Mouse (Mus musculus) intestine, postnatal 0 days (tissue): ENCODE measurements around the gene Galntl5. TPM values are rescaled to one million over a fixed set of nuclear protein-coding genes. Genes with fewer than 3 reads are reported as not detected.
"Not testable (repeated sequence)": the region's sequence is repeated elsewhere in the genome, so short reads cannot be mapped to it uniquely, and the experiment has no call there.

ENCODE experiments used
- ATAC-seq: fragments of 200-750 bp; cut with Nextera tagmentation; 2 replicates; pipeline ENCODE4 v1.8.0; 2017; ENCODE audit warnings: mild to moderate bottlenecking, moderate TSS enrichment, moderate library complexity
- H3K27ac ChIP-seq: fragments of 300-500 bp; sonication (generic); 2 replicates; pipeline ENCODE4 v1.5.1; 2014; ENCODE audit warnings: mild to moderate bottlenecking, low read depth, low read length, moderate library complexity
- H3K27me3 ChIP-seq: fragments of 300-500 bp; sonication (generic); replicated peaks from 2 replicates; pipeline ENCODE4 v1.6.1; 2014; ENCODE audit warnings: low read length, mixed read lengths; ENCODE audit not compliant: control insufficient read depth, insufficient read depth
- H3K36me3 ChIP-seq: fragments of 300-500 bp; sonication (generic); 2 replicates; pipeline ENCODE4 v1.6.1; 2014; ENCODE audit warnings: mild to moderate bottlenecking, moderate library complexity; ENCODE audit not compliant: control insufficient read depth, insufficient read depth
- H3K4me1 ChIP-seq: fragments of 300-500 bp; sonication (generic); replicated peaks from 2 replicates; pipeline ENCODE4 v1.6.1; 2014; ENCODE audit warnings: antibody characterized with exemption, low read length, mixed read lengths; ENCODE audit not compliant: control insufficient read depth, insufficient read depth
- H3K4me2 ChIP-seq: fragments of 300-500 bp; sonication (generic); replicated peaks from 2 replicates; pipeline ENCODE4 v1.6.1; 2014; ENCODE audit warnings: low read depth, mild to moderate bottlenecking, moderate library complexity
- H3K4me3 ChIP-seq: fragments of 300-500 bp; sonication (generic); 2 replicates; pipeline ENCODE4 v1.5.1; 2014; ENCODE audit warnings: low read depth, low read length
- H3K9ac ChIP-seq: fragments of 300-500 bp; sonication (generic); 2 replicates; pipeline ENCODE4 v1.6.1; 2014; ENCODE audit warnings: mild to moderate bottlenecking, low read depth, low read length
- H3K9me3 ChIP-seq: fragments of 300-500 bp; sonication (generic); 2 replicates; pipeline ENCODE4 v1.6.1; 2016; ENCODE audit warnings: mixed run types; ENCODE audit not compliant: control insufficient read depth
- CTCF ChIP-seq: sonication (generic); IDR thresholded peaks from 2 replicates; pipeline ENCODE4 v1.5.1; 2016; ENCODE audit warnings: low read depth, mild to moderate bottlenecking, control low read depth, antibody characterized with exemption, moderate library complexity
- WGBS: fragments of 180-500 bp; shearing (Covaris S2); extraction: QIAGEN DNeasy Blood & Tissue Kit; methylation state at CpG from one replicate; pipeline ENCODE4 v1.1.7; 2014; 5-methylcytosine and 5-hydroxymethylcytosine counted together
- polyA plus RNA-seq: library from polyadenylated mRNA; unstranded; fragments of >200 nt; fragmentation: Nextera tagmentation; extraction: Ambion mirVana; gene quantifications from 2 replicates; pipeline ENCODE4 v1.2.1, GENCODE M21; 2015

Gene Galntl5
- polyA plus RNA-seq, 1 experiment from 2014 or later = not detected

GRCm38 (mm10) chr5:25184594-25184993 is 3.3 kb downstream of the Galntl5 start:
- no peaks in the 10 kb centered on the region for H3K27me3 ChIP-seq
- no peak overlapping the region for H3K4me3 ChIP-seq
- H3K4me2 ChIP-seq = no peak overlapping the region
- H3K9me3 ChIP-seq = no peaks in the 10 kb centered on the region
- WGBS = 44% methylated on average over 2 of the region's 2 CpGs
- H3K27ac ChIP-seq = no peak overlapping the region
- no peaks in the 10 kb centered on the region for H3K4me1 ChIP-seq
- no peak for TF ChIP-seq CTCF
- H3K36me3 ChIP-seq = no peaks in the 10 kb centered on the region
- no peak overlapping the region for H3K9ac ChIP-seq
- no peak for ATAC-seq

GRCm38 (mm10) chr5:25187727-25188126 is 6.5 kb downstream of the Galntl5 start:
- H3K27me3 ChIP-seq = no peaks in the 10 kb centered on the region
- no peak overlapping the region for H3K9ac ChIP-seq
- H3K4me3 ChIP-seq = no peak overlapping the region
- no peak for TF ChIP-seq CTCF
- no peak overlapping the region for H3K27ac ChIP-seq
- no peaks in the 10 kb centered on the region for H3K4me1 ChIP-seq
- H3K9me3 ChIP-seq = no peaks in the 10 kb centered on the region
- H3K36me3 ChIP-seq = no peaks in the 10 kb centered on the region
- ATAC-seq = no peak
- no peak overlapping the region for H3K4me2 ChIP-seq

GRCm38 (mm10) chr5:25188802-25189201 is 7.5 kb downstream of the Galntl5 start:
- TF ChIP-seq CTCF = peak; percentile 89
- 31% methylated on average over 1 of the region's 1 CpGs for WGBS
- ATAC-seq = peak; percentile 66; the same call in 1 of the 2 replicates
- Histone ChIP-seq H3K4me3 (no peak overlapping the region), H3K9me3 (no peaks in the 10 kb centered on the region), H3K27ac (no peak overlapping the region), H3K9ac (no peak overlapping the region), H3K4me1 (no peaks in the 10 kb centered on the region), H3K36me3 (no peaks in the 10 kb centered on the region), H3K4me2 (no peak overlapping the region), H3K27me3 (no peaks in the 10 kb centered on the region)

- H3K27ac ChIP-seq = no peak overlapping the region
- H3K4me1 ChIP-seq = no peaks in the 10 kb centered on the region
- WGBS = 88% methylated on average over 2 of the region's 2 CpGs
- no peak overlapping the region for H3K4me3 ChIP-seq
- no peaks in the 10 kb centered on the region for H3K9me3 ChIP-seq
- H3K27me3 ChIP-seq = no peaks in the 10 kb centered on the region
- ATAC-seq = no peak
- TF ChIP-seq CTCF = no peak
- no peak overlapping the region for H3K4me2 ChIP-seq
- no peak overlapping the region for H3K9ac ChIP-seq
- no peaks in the 10 kb centered on the region for H3K36me3 ChIP-seq
Observed at GRCm38 (mm10) chr5:25190521-25190920, 9.3 kb downstream of the Galntl5 start.

GRCm38 (mm10) chr5:25211872-25212271 is 30.6 kb downstream of the Galntl5 start:
- 60% methylated on average over 1 of the region's 1 CpGs for WGBS
- H3K9me3 ChIP-seq = no peaks in the 10 kb centered on the region
- ATAC-seq = no peak
- H3K4me3 ChIP-seq = no peak overlapping the region
- no peak overlapping the region for H3K4me2 ChIP-seq
- no peaks in the 10 kb centered on the region for H3K36me3 ChIP-seq
- no peak for TF ChIP-seq CTCF
- H3K27me3 ChIP-seq = no peaks in the 10 kb centered on the region
- H3K4me1 ChIP-seq = no peaks in the 10 kb centered on the region
- H3K27ac ChIP-seq = no peak overlapping the region
- H3K9ac ChIP-seq = no peak overlapping the region

GRCm38 (mm10) chr5:25213216-25213615 is 32.0 kb downstream of the Galntl5 start:
- H3K9me3 ChIP-seq, H3K27me3 ChIP-seq, ATAC-seq, H3K4me2 ChIP-seq, H3K36me3 ChIP-seq, H3K4me1 ChIP-seq, H3K27ac ChIP-seq, H3K4me3 ChIP-seq, H3K9ac ChIP-seq: not testable (repeated sequence)

GRCm38 (mm10) chr5:25215006-25215405 is 33.7 kb downstream of the Galntl5 start:
- TF ChIP-seq CTCF = no peak

More at GRCm38 (mm10) chr5:25215006-25215405, 33.7 kb downstream of the Galntl5 start:
- H3K27me3 ChIP-seq = no peaks in the 10 kb centered on the region
- ATAC-seq = no peak
- no peaks in the 10 kb centered on the region for H3K36me3 ChIP-seq
- no peaks in the 10 kb centered on the region for H3K4me1 ChIP-seq
- H3K9me3 ChIP-seq = no peaks in the 10 kb centered on the region
- no peak overlapping the region for H3K9ac ChIP-seq
- H3K4me3 ChIP-seq = no peak overlapping the region
- no peak overlapping the region for H3K4me2 ChIP-seq
- no peak overlapping the region for H3K27ac ChIP-seq
- 72% methylated on average over 6 of the region's 6 CpGs for WGBS
